Mouse (Mus musculus): Measurements from ENCODE around the gene Ston2.
"Not testable (repeated sequence)": the region's sequence is repeated elsewhere in the genome, so short reads cannot be mapped to it uniquely, and the experiment has no call there.

DNA sequence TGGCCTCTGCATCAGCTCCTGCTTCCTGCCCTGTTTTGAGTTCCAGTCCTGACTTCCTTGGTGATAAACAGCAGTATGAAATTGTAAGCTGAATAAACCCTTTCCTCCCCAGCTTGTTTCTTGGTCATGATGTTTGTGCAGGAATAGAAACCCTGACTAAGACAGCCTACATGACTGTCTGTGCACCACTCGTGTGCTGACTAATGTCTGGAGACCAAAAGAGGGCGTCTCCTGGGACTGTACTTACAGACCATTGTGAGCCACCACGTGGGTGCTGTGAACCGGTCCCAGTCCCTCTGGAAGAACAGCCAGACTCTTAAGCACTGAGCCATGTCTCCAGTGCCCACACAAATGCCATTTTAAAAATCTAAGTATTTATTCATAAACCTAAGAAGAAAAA, 202.4 kb downstream of the Ston2 start:
- not testable (repeated sequence) for TF ChIP-seq CTCF, EP300 (IDR thresholded peaks at IDR 0.05; ENCODE audit: low read depth)
